Mouse (Mus musculus) stomach, postnatal 0 days (tissue): Measurements from ENCODE around the gene Slc25a10.

Experiments
- CTCF ChIP-seq: IDR thresholded peaks from 2 replicates; pipeline ENCODE4 v1.5.1; 2016; ENCODE audit warnings: antibody characterized with exemption, low read depth, mild to moderate bottlenecking, moderate library complexity
- EP300 ChIP-seq: optimal IDR thresholded peaks from 2 replicates; pipeline ENCODE3; 2016; ENCODE audit warnings: antibody characterized with exemption

DNA sequence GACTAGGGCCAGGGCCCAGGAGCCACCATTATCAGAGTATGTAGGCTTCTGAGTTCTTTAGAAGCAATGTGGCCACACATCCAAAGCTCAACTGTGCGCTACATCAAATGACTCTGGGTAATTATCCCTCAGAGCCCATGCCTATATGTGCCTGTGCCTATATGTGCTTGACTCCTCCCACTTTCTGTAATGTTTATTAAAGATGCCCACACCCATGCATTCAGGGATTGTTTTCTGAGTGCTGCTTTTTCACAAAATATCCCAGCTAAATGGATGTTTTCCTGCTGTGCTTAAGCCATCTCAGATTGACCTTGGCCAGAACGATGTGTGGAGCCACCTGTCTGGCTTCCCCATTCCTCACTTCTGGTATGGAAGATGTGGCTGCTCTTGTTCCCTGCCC is 28.1 kb upstream of the Slc25a10 start:
- no peak for TF ChIP-seq CTCF
- no peak for TF ChIP-seq EP300
